Mouse (Mus musculus): ENCODE results near the gene Ubl4b.
A peak's percentile ranks its signal among the peaks of the same experiment; 100 is the strongest.

The Ubl4b gene

GRCm38 (mm10) chr3:107517631-107518108, 37.2 kb downstream of the Ubl4b start, which contains the start of gene Slc6a17:
Gene Slc6a17, minus strand, starts transcription at chr3:107518018.
- DNase-seq = peak; percentile 43 to 81

DNA sequence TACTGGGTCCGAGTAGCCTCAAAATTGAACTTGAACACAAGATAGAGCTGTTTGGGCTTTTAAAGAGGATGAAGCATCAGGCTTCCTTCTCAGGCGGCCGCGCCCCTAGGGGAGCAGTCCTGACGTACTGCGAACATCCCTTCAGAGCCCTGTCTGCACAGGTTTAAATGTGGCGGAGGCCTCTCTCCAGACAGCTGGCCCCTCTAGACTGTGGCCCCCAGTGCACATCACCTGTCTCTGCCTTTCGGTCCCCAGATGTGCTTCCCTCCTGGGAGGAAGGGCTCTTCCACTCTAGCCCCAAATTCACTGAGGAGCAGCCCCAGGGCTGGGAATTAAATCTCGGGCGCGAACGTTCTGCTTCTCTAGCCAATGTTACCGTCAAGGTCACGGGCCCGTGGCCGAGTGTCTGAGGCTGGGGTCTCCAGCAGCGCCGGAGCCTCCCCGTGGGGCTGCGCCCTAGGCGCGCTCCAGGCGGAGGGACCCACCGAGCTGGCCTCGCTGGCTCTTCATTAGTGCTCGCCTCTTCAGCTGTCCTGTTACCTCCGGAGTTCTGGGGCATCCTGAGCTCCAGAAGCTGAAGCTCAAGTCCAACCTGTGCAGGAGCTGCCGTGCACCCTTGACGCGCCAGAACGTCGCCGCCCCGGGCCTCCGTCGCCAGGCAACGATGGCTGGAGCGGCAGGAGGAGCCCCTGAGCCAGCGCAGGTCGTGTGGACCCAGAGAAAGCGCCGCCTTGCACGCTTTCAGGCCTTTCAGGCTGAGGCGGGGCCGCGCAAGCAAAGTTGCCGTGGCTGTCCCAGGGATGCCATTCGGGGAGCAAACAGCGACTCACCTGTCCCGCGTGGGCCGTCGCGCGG, 37.9 kb downstream of the Ubl4b start:
- DNase-seq = peak; percentile 40 to 55

GRCm38 (mm10) chr3:107515989-107516388, 38.9 kb downstream of the Ubl4b start:
- no peak for DNase-seq

DNA sequence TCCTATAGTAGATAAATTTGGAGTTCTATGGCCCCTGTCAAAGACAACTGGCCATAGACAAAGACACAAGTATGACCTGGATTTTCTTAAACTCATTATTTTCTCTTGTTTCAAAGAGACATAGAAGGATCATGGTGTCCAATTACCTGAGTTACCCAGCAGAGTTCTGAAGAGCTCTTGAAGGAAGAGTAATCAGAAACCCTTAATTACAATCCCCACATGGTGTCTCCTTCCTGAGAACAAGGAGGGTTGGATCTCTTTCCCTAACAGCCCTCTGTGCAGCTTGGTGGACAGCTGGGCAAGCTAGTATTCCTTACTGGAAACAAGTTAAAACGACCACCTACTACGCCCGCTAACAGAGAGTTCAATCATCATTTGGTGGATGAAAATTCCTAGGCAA, 43.5 kb downstream of the Ubl4b start:
- DNase-seq = no peak

DNA sequence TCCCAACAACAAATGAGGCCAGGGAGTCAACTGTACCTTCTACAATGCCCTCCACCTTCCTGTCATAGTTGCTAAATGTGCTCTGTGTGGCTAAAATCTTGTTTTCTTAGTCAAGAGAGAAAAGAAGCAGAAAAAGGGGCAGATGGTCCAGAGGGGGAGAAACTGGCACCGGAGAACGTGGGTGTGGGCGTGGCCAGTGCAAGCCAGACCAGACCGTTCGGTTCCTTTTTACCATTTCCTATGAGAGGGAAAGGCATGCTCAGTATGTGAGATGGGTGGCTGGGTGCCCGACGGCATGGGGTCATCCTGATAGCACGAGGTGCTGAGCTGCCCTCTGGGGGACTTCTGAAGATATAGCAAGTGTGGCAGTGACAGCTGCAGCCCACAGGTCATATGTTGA, 46.2 kb downstream of the Ubl4b start:
- peak in 1 of 2 experiments; percentile 23 for DNase-seq

- no peak for DNase-seq
These were observed 46.9 kb downstream of the Ubl4b start for GRCm38 (mm10) chr3:107507966-107508365.

DNA sequence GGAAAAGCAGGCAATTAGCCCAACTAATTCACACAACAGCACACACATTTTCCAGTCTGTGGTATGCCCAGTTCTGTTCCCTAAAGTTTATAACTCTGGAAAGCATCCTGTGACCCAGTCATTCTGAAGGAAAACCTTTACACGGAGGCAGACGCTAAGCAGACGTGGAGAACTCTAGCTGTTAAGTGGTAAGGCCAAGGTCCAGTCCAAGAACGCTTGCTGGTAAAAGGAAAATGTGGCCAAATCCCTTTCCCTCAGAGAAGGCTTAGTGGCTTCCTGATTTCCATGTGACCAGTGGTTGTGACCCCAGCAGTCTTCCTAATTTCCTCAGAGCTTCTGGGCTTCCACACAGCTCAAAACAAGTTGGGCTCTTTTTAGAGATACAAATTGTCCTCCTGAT, 48.3 kb downstream of the Ubl4b start:
- peak; percentile 45 to 64 for DNase-seq

- DNase-seq = peak; percentile 67 to 79
These were observed 49.2 kb downstream of the Ubl4b start for GRCm38 (mm10) chr3:107505464-107506367.

- no peak for DNase-seq
These were observed 50.3 kb downstream of the Ubl4b start for GRCm38 (mm10) chr3:107504542-107504941.

GRCm38 (mm10) chr3:107503716-107504115, 51.2 kb downstream of the Ubl4b start:
- no peak for DNase-seq

All from kidney, postnatal 36 days (tissue).